ENCODE assay signal across 22 mouse cellular contexts in genomic region chr7:67725016-67725415, GRCm38 (mm10). TPM values are rescaled to one million over a fixed set of nuclear protein-coding genes. Genes with fewer than 3 reads are reported as not detected.
A peak's percentile ranks its signal among the peaks of the same experiment; 100 is the strongest.
DNase-seq lines count a peak whose midpoint lies in the region; ATAC-seq and TF ChIP-seq lines count a peak whose summit lies in the region.
"Had no signal": no experiment of that assay in that cellular context is flagged by ENCODE, and none has a peak within 500 bp of the region (broad histone marks: within the 10 kb centered on the region; RNA-seq: fewer than 3 reads in every experiment).

No protein-coding gene starts in this region.

- H3K4me1 ChIP-seq in stomach, postnatal 0 days (replicated peaks; ENCODE audit: control insufficient read depth, insufficient read depth) = no peaks in the 10 kb centered on the region
- H3K4me1 ChIP-seq: embryonic facial prominence, embryonic 12.5 days; forebrain, embryonic 13.5 days; forebrain, embryonic 15.5 days had no signal

- no peak overlapping the region for H3K4me2 ChIP-seq in stomach, postnatal 0 days (replicated peaks; ENCODE audit: low read depth)
- H3K4me2 ChIP-seq: embryonic facial prominence, embryonic 12.5 days; forebrain, embryonic 13.5 days; forebrain, embryonic 15.5 days had no signal

- TF ChIP-seq CTCF in stomach, postnatal 0 days (IDR thresholded peaks at IDR 0.05; ENCODE audit: low read depth) = no peak

- WGBS in stomach, postnatal 0 days = 76% methylated on average over 9 of the region's 9 CpGs

- DNase-seq in adrenal gland, adult (ENCODE audit: inconsistent age in 2 of 2, low spot score in 1 of 2) = peak; percentile 57 to 82
- no peak for DNase-seq in adrenal gland, postnatal 25 days
- DNase-seq in embryo, embryonic 11 days = peak; percentile 37
- DNase-seq in mesoderm, embryonic 11.5 days (ENCODE audit: low read depth, low spot score) = peak; percentile 30
- DNase-seq in kidney, adult 18-20 months = no peak
- no peak for DNase-seq in stomach, postnatal 0 days (ENCODE audit: low spot score)
- DNase-seq: B cell, adult 2 months; cerebellum, adult 11-12 months; cerebellum, adult 2 months; cerebellum, adult 9-10 months; cerebellum, postnatal 10 days; cerebellum, postnatal 25 days; forebrain, postnatal 0 days had no signal

- peaks cover 6% of the 10 kb centered on the region for H3K36me3 ChIP-seq in stomach, postnatal 0 days (ENCODE audit: control insufficient read depth, insufficient read depth, low read length)
- H3K36me3 ChIP-seq: forebrain, embryonic 15.5 days; G1E had no signal

- no peak overlapping the region for H3K4me3 ChIP-seq in stomach, postnatal 0 days (ENCODE audit: low read depth, low read length)
- H3K4me3 ChIP-seq: embryonic facial prominence, embryonic 10.5 days; embryonic facial prominence, embryonic 12.5 days; forebrain, embryonic 13.5 days; forebrain, embryonic 15.5 days had no signal

- no peak for TF ChIP-seq EP300 in stomach, postnatal 0 days (optimal IDR thresholded peaks at IDR 0.05)

- H3K27me3 ChIP-seq in stomach, postnatal 0 days (ENCODE audit: control insufficient read depth, insufficient read depth, low read length) = no peaks in the 10 kb centered on the region
- H3K27me3 ChIP-seq: CH12.LX; embryonic facial prominence, embryonic 12.5 days; forebrain, embryonic 13.5 days; forebrain, embryonic 15.5 days; Patski had no signal

- no peak overlapping the region for H3K9ac ChIP-seq in stomach, postnatal 0 days (ENCODE audit: low read length)
- H3K9ac ChIP-seq: embryonic facial prominence, embryonic 12.5 days; forebrain, embryonic 13.5 days; forebrain, embryonic 15.5 days; forebrain, postnatal 0 days had no signal

- no peak for ATAC-seq in stomach, postnatal 0 days (ENCODE audit: low FRiP score, low TSS enrichment)
- ATAC-seq: activated CD4-positive, CD25-positive, alpha-beta regulatory T cell, adult 4 months; CD4-positive, CD25-positive, alpha-beta regulatory T cell, adult 4 months; forebrain, embryonic 13.5 days; forebrain, embryonic 15.5 days; forebrain, postnatal 0 days; Patski had no signal

- H3K27ac ChIP-seq in stomach, postnatal 0 days (replicated peaks) = no peak overlapping the region
- H3K27ac ChIP-seq: embryonic facial prominence, embryonic 10.5 days; embryonic facial prominence, embryonic 12.5 days; forebrain, embryonic 13.5 days; forebrain, embryonic 15.5 days had no signal

- no peaks in the 10 kb centered on the region for H3K9me3 ChIP-seq in stomach, postnatal 0 days (ENCODE audit: control insufficient read depth, low read length)
- H3K9me3 ChIP-seq: embryonic facial prominence, embryonic 10.5 days; embryonic facial prominence, embryonic 12.5 days; forebrain, embryonic 13.5 days; forebrain, embryonic 15.5 days had no signal

RNA-seq across cellular contexts. Expression of gene Synm, which starts 34.5 kb away (rescaled TPM):
- total RNA-seq in adrenal gland, postnatal 25 days (2021) = 22.7 and 30.0 TPM in 2 replicates
- polyA plus RNA-seq in stomach, postnatal 0 days (2015; fragmentation: Nextera tagmentation; extraction: Ambion mirVana) = 13.7 and 17.1 TPM in 2 replicates
- total RNA-seq: CH12.LX had no signal
- polyA plus RNA-seq: activated CD4-positive, CD25-positive, alpha-beta regulatory T cell, adult 4 months; CD4-positive, CD25-positive, alpha-beta regulatory T cell, adult 4 months; G1E had no signal

Comparison
In these comparisons a context has a peak if more than half of its experiments do, and no peak if none do; other contexts are left out.
1. DNase-seq: peak in adrenal gland, adult (2 of 2), embryo, embryonic 11 days (single experiment) and mesoderm, embryonic 11.5 days (single experiment); none in adrenal gland, postnatal 25 days (single experiment), kidney, adult 18-20 months (single experiment) and stomach, postnatal 0 days (single experiment).